Mouse (Mus musculus) liver, postnatal 0 days (tissue): Measurements from ENCODE around the gene Them7. TPM values are rescaled to one million over a fixed set of nuclear protein-coding genes. Genes with fewer than 3 reads are reported as not detected.

ENCODE experiments used
- ATAC-seq: fragments of 200-750 bp; cut with Nextera tagmentation; 2 replicates; pipeline ENCODE4 v1.8.0; 2017; ENCODE audit warnings: mild to moderate bottlenecking, moderate library complexity
- DNase-seq: peaks from one replicate; pipeline ENCODE4 v3.0.0-alpha.2; 2016
- H3K27ac ChIP-seq: fragments of 300-500 bp; sonication (generic); 2 replicates; pipeline ENCODE4 v1.5.1; 2014; ENCODE audit warnings: antibody characterized with exemption, moderate library complexity, mild to moderate bottlenecking, low read depth
- H3K27me3 ChIP-seq: fragments of 300-500 bp; sonication (generic); 2 replicates; pipeline ENCODE4 v1.6.1; 2014; ENCODE audit warnings: low read length, control low read depth, mixed read lengths; ENCODE audit not compliant: insufficient read depth
- H3K36me3 ChIP-seq: fragments of 300-500 bp; sonication (generic); replicated peaks from 2 replicates; pipeline ENCODE4 v1.6.1; 2014; ENCODE audit warnings: mild to moderate bottlenecking, control low read depth, low read length, moderate library complexity, mixed read lengths; ENCODE audit not compliant: insufficient read depth
- H3K4me1 ChIP-seq: fragments of 300-500 bp; sonication (generic); 2 replicates; pipeline ENCODE4 v1.6.1; 2014; ENCODE audit warnings: antibody characterized with exemption, mild to moderate bottlenecking, control low read depth; ENCODE audit not compliant: insufficient read depth
- H3K4me2 ChIP-seq: fragments of 300-500 bp; sonication (generic); 2 replicates; pipeline ENCODE4 v1.6.1; 2014; ENCODE audit warnings: low read depth, mild to moderate bottlenecking, low read length, moderate library complexity, mixed read lengths
- H3K4me3 ChIP-seq: fragments of 300-500 bp; sonication (generic); 2 replicates; pipeline ENCODE4 v1.5.1; 2014; ENCODE audit warnings: low read depth, low read length
- H3K9ac ChIP-seq: fragments of 300-500 bp; sonication (generic); replicated peaks from 2 replicates; pipeline ENCODE4 v1.6.1; 2014; ENCODE audit warnings: mild to moderate bottlenecking, moderate library complexity
- H3K9me3 ChIP-seq: fragments of 300-500 bp; sonication (generic); 2 replicates; pipeline ENCODE4 v1.6.1; 2016; ENCODE audit warnings: mild to moderate bottlenecking, control low read depth, low read length, mixed read lengths
- CTCF ChIP-seq: sonication (generic); IDR thresholded peaks from 2 replicates; pipeline ENCODE4 v1.5.1; 2016; ENCODE audit warnings: antibody characterized with exemption, low read depth
- EP300 ChIP-seq: IDR thresholded peaks from 2 replicates; pipeline ENCODE4 v1.6.1; 2016; ENCODE audit warnings: antibody characterized with exemption, low read depth, mild to moderate bottlenecking
- WGBS: fragments of 180-500 bp; shearing (Covaris S2); extraction: QIAGEN DNeasy Blood & Tissue Kit; methylation state at CpG from one replicate; pipeline ENCODE4 v1.1.7; 2014; ENCODE audit not compliant: insufficient replicate concordance; 5-methylcytosine and 5-hydroxymethylcytosine counted together
- polyA plus RNA-seq: library from polyadenylated mRNA; unstranded; fragments of >200 nt; fragmentation: Nextera tagmentation; extraction: Ambion mirVana; gene quantifications from 2 replicates; pipeline ENCODE4 v1.2.1, GENCODE M21; 2015

Them7 gene
- polyA plus RNA-seq, 1 experiment from 2014 or later, result 6.6 TPM

- H3K36me3 ChIP-seq, result no peaks in the 10 kb centered on the region
- no peak overlapping the region for H3K9ac ChIP-seq
- ATAC-seq (no peak), DNase-seq (no peak)
- H3K4me1 ChIP-seq, result no peaks in the 10 kb centered on the region
- TF ChIP-seq CTCF (peak; percentile 85), EP300 (no peak)
- WGBS, result 74% methylated on average over 10 of the region's 10 CpGs
- H3K27ac ChIP-seq, result no peak overlapping the region
- H3K4me3 ChIP-seq, result no peak overlapping the region
- H3K27me3 ChIP-seq, result no peaks in the 10 kb centered on the region
- no peaks in the 10 kb centered on the region for H3K9me3 ChIP-seq
- H3K4me2 ChIP-seq, result no peak overlapping the region
Observed at GRCm38 (mm10) chr2:105188182-105188581, 35.9 kb upstream of the Them7 start.

- H3K9ac ChIP-seq, result no peak overlapping the region
- H3K27ac ChIP-seq, result no peak overlapping the region
- H3K4me3 ChIP-seq, result no peak overlapping the region
- ATAC-seq (no peak), DNase-seq (no peak)
- 18% methylated on average over 5 of the region's 5 CpGs for WGBS
- H3K4me2 ChIP-seq, result no peak overlapping the region
- no peaks in the 10 kb centered on the region for H3K9me3 ChIP-seq
- H3K36me3 ChIP-seq, result no peaks in the 10 kb centered on the region
- H3K4me1 ChIP-seq, result no peaks in the 10 kb centered on the region
- no peaks in the 10 kb centered on the region for H3K27me3 ChIP-seq
- no peak for TF ChIP-seq EP300
- TF ChIP-seq CTCF, result peak; percentile 52
Observed at GRCm38 (mm10) chr2:105189352-105189751, 34.8 kb upstream of the Them7 start.

GRCm38 (mm10) chr2:105200152-105200551 is 24.0 kb upstream of the Them7 start:
- no peaks in the 10 kb centered on the region for H3K4me1 ChIP-seq
- H3K9ac ChIP-seq, result no peak overlapping the region
- H3K4me2 ChIP-seq, result no peak overlapping the region
- no peak overlapping the region for H3K27ac ChIP-seq
- no peak overlapping the region for H3K4me3 ChIP-seq
- ATAC-seq (no peak), DNase-seq (no peak)
- WGBS, result 43% methylated on average over 8 of the region's 8 CpGs
- no peaks in the 10 kb centered on the region for H3K9me3 ChIP-seq
- no peaks in the 10 kb centered on the region for H3K27me3 ChIP-seq
- H3K36me3 ChIP-seq, result no peaks in the 10 kb centered on the region
- TF ChIP-seq EP300, result no peak
- no peak for TF ChIP-seq CTCF

GRCm38 (mm10) chr2:105206563-105207174 is 17.5 kb upstream of the Them7 start:
- DNase-seq, result no peak
- WGBS, result 59% methylated on average over 9 of the region's 9 CpGs
- H3K36me3 ChIP-seq, result no peaks in the 10 kb centered on the region
- no peak for TF ChIP-seq EP300
- TF ChIP-seq CTCF, result no peak
- no peaks in the 10 kb centered on the region for H3K4me1 ChIP-seq
- no peak for ATAC-seq
- H3K9me3 ChIP-seq, result no peaks in the 10 kb centered on the region
- H3K9ac ChIP-seq, result no peak overlapping the region
- H3K4me3 ChIP-seq, result no peak overlapping the region
- H3K27me3 ChIP-seq, result no peaks in the 10 kb centered on the region
- H3K27ac ChIP-seq, result no peak overlapping the region
- H3K4me2 ChIP-seq, result no peak overlapping the region

- Histone ChIP-seq H3K36me3 (no peaks in the 10 kb centered on the region), H3K4me2 (no peak overlapping the region), H3K4me3 (no peak overlapping the region), H3K9me3 (no peaks in the 10 kb centered on the region), H3K9ac (no peak overlapping the region), H3K4me1 (no peaks in the 10 kb centered on the region), H3K27me3 (no peaks in the 10 kb centered on the region), H3K27ac (no peak overlapping the region)
- WGBS, result 61% methylated on average over 7 of the region's 7 CpGs
- TF ChIP-seq CTCF, result no peak
- TF ChIP-seq EP300, result no peak
- ATAC-seq, result no peak
- no peak for DNase-seq
Observed at GRCm38 (mm10) chr2:105212839-105213238, 11.3 kb upstream of the Them7 start.

GRCm38 (mm10) chr2:105215914-105216313 is 8.2 kb upstream of the Them7 start:
- DNase-seq (no peak), ATAC-seq (no peak)
- Histone ChIP-seq H3K27ac (no peak overlapping the region), H3K4me1 (no peaks in the 10 kb centered on the region), H3K9me3 (no peaks in the 10 kb centered on the region), H3K27me3 (no peaks in the 10 kb centered on the region), H3K36me3 (no peaks in the 10 kb centered on the region), H3K4me2 (no peak overlapping the region), H3K4me3 (no peak overlapping the region), H3K9ac (no peak overlapping the region)
- WGBS, result 31% methylated on average over 8 of the region's 8 CpGs
- TF ChIP-seq EP300 (no peak), CTCF (no peak)
